Mouse (Mus musculus): Measurements from ENCODE around the gene Ppp1r12b.

GRCm38 (mm10) chr1:134774728-134775287 is 180.9 kb downstream of the Ppp1r12b start:
- TF ChIP-seq CTCF (IDR thresholded peaks at IDR 0.05 in 2 of 3, conservative IDR thresholded peaks at IDR 0.05 in 1 of 3; ENCODE audit: control insufficient read depth in 1 of 3, insufficient read depth in 1 of 3, low read depth in 2 of 3, low read length in 3 of 3, poor library complexity in 1 of 3, severe bottlenecking in 1 of 3) (no peak), RAD21 (IDR thresholded peaks at IDR 0.05; ENCODE audit: low read depth, low read length) (no peak), EP300 (IDR thresholded peaks at IDR 0.05; ENCODE audit: low read depth in 1 of 2, low read length in 2 of 2) (no peak), NELFE (IDR thresholded peaks at IDR 0.05; ENCODE audit: low read depth, low read length) (no peak), CHD2 (IDR thresholded peaks at IDR 0.05; ENCODE audit: low read length) (no peak), USF2 (IDR thresholded peaks at IDR 0.05; ENCODE audit: borderline replicate concordance in 1 of 2, insufficient read depth in 1 of 2, low read depth in 1 of 2, low read length in 2 of 2) (no peak), MAX (IDR thresholded peaks at IDR 0.05; ENCODE audit: low read length) (no peak), TBP (IDR thresholded peaks at IDR 0.05; ENCODE audit: low read depth, low read length) (no peak), SMC3 (IDR thresholded peaks at IDR 0.05; ENCODE audit: low read depth, low read length) (no peak), POLR2AphosphoS5 (IDR thresholded peaks at IDR 0.05; ENCODE audit: borderline replicate concordance, low read depth, low read length) (no peak), USF1 (IDR thresholded peaks at IDR 0.05; ENCODE audit: low read depth, low read length) (no peak), POLR2A (IDR thresholded peaks at IDR 0.05; ENCODE audit: control insufficient read depth in 1 of 2, insufficient read depth in 1 of 2, low read depth in 1 of 2, low read length in 2 of 2, poor library complexity in 1 of 2) (no peak)

All from MEL (cell line).